Mouse (Mus musculus) C2C12 (cell line): Measurements from ENCODE around the gene Itga8. TPM values are rescaled to one million over a fixed set of nuclear protein-coding genes. Genes with fewer than 3 reads are reported as not detected.

ENCODE experiments used
- H3K27me3 ChIP-seq: one replicate; pipeline ENCODE4 v1.6.1; 2011; ENCODE audit not compliant: control insufficient read depth, insufficient read depth, insufficient read length
- H3K36me3 ChIP-seq: one replicate; pipeline ENCODE4 v1.6.1; 2011; ENCODE audit not compliant: control insufficient read depth, insufficient read depth
- H3K4me3 ChIP-seq: one replicate; pipeline ENCODE4 v1.5.1; 2011; ENCODE audit warnings: mild to moderate bottlenecking, control low read depth; ENCODE audit not compliant: poor library complexity, insufficient read depth, severe bottlenecking
- H3K79me2 ChIP-seq: one replicate; pipeline ENCODE4 v1.6.1; 2011; ENCODE audit not compliant: control insufficient read depth, insufficient read depth
- H3K79me3 ChIP-seq: one replicate; pipeline ENCODE4 v1.6.1; 2011; ENCODE audit warnings: low read depth, control low read depth
- H3ac ChIP-seq: one replicate; pipeline ENCODE3; 2011; ENCODE audit warnings: low read depth; ENCODE audit not compliant: control insufficient read depth, insufficient read length
- CEBPB ChIP-seq: IDR thresholded peaks from one replicate; pipeline ENCODE4 v1.6.1; 2011; ENCODE audit warnings: low read depth, mild to moderate bottlenecking, control low read depth, moderate library complexity
- CTCF ChIP-seq: IDR thresholded peaks from one replicate; pipeline ENCODE4 v1.5.1; 2011; ENCODE audit not compliant: control insufficient read depth, insufficient read depth, insufficient read length
- FOSL1 ChIP-seq: IDR thresholded peaks from one replicate; pipeline ENCODE4 v1.8.0; 2011; ENCODE audit warnings: mild to moderate bottlenecking, low read length; ENCODE audit not compliant: poor library complexity, insufficient read depth, severe bottlenecking
- MAX ChIP-seq: IDR thresholded peaks from one replicate; pipeline ENCODE4 v1.6.1; 2011; ENCODE audit warnings: mild to moderate bottlenecking, control low read depth
- MYOD1 ChIP-seq: IDR thresholded peaks from one replicate; pipeline ENCODE4 v1.6.1; 2011; ENCODE audit warnings: low read depth; ENCODE audit not compliant: control insufficient read depth, insufficient read length
- MYOG ChIP-seq: IDR thresholded peaks from one replicate; pipeline ENCODE4 v1.6.1; 2011; ENCODE audit not compliant: control insufficient read depth, insufficient read length; ENCODE audit errors: extremely low read depth
- USF1 ChIP-seq: IDR thresholded peaks from one replicate; pipeline ENCODE4 v1.6.1; 2011; ENCODE audit warnings: low read depth, mild to moderate bottlenecking, control low read depth, moderate library complexity
- polyA plus RNA-seq: library from polyadenylated mRNA; unstranded; fragments of >200 nt; fragmentation: generic; extraction: Trizol; gene quantifications from one replicate; pipeline ENCODE4 v1.2.1, GENCODE M21; 2012; ENCODE audit warnings: missing spikeins

Gene Itga8
- polyA plus RNA-seq, 1 experiment: not detected

DNA sequence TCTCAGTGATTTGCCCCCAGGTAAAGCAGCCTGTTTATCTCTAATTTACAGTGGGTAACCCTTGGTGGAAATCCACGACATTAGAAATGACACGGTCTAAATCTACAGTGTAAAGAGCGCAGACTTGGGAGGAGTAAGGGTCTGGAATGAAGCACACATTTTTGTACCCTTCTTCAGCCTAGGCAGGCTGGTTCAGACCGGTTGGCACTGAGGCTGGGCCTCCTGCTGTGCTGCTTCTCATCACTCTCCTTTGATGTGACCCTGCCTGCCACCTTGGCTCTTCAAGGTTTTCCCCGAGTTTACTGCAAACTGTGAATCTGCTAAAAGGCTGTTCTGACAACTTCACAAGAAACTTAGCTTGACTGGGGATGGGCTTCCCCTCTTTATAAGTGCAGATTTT, 95.8 kb downstream of the Itga8 start:
- Histone ChIP-seq H3K36me3 (no peaks in the 10 kb centered on the region), H3K79me2 (no peaks in the 10 kb centered on the region), H3K27me3 (no peaks in the 10 kb centered on the region), H3K79me3 (no peaks in the 10 kb centered on the region), H3K4me3 (no peak overlapping the region), H3ac (no peak overlapping the region)
- TF ChIP-seq USF1: no peak
- no peak for TF ChIP-seq FOSL1
- no peak for TF ChIP-seq CEBPB
- TF ChIP-seq MYOD1: no peak
- no peak for TF ChIP-seq MAX
- TF ChIP-seq MYOG: no peak

DNA sequence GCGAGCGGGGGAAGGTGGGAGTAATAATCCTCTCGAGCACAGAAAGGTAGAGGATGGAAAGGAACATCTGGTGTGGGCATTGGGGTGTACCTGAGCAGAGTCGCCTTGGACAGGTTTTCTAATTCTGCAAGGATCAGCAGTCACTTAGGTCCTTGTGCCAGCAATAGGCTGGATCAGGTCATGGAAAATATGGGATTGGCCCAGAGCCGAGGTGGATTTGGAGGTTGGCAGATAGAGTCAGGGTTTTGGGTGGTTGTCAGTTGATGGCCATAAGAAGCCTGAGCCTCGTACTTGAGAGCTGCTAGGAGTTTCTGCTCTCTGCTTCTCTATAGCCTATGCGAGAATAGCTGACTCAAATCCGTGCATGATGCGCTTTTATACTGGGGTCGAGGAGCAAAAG, 98.5 kb downstream of the Itga8 start:
- no peak for TF ChIP-seq MYOD1
- TF ChIP-seq USF1: no peak
- TF ChIP-seq CEBPB: no peak
- no peak for TF ChIP-seq CTCF
- TF ChIP-seq MAX: no peak
- no peak for TF ChIP-seq FOSL1
- no peak for TF ChIP-seq MYOG
- Histone ChIP-seq H3K36me3 (no peaks in the 10 kb centered on the region), H3K79me2 (no peaks in the 10 kb centered on the region), H3K4me3 (no peak overlapping the region), H3K79me3 (no peaks in the 10 kb centered on the region), H3K27me3 (no peaks in the 10 kb centered on the region), H3ac (no peak overlapping the region)

DNA sequence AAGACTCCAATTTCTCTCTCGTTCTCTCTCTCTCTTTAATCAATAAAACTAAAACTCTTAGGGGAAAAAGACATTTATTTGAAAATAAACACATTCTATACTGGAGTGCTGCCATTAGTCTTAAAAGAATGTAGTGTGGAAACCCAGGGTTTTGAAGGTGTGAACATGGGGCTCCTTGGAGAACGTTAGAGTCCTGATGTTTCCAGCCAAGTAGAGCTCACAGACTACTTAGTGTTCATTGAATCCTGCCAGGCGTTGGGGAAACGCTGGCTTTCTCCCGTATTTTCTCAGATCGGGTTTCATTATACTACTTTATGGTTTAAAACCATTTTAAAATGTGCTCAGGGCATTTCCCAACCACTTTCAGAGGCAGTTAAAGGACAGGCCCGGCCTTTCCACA, 103.0 kb downstream of the Itga8 start:
- H3K79me3 ChIP-seq: no peaks in the 10 kb centered on the region
- TF ChIP-seq MYOG: no peak
- H3K4me3 ChIP-seq: no peak overlapping the region
- H3K36me3 ChIP-seq: no peaks in the 10 kb centered on the region
- no peaks in the 10 kb centered on the region for H3K27me3 ChIP-seq
- H3ac ChIP-seq: no peak overlapping the region
- no peaks in the 10 kb centered on the region for H3K79me2 ChIP-seq

DNA sequence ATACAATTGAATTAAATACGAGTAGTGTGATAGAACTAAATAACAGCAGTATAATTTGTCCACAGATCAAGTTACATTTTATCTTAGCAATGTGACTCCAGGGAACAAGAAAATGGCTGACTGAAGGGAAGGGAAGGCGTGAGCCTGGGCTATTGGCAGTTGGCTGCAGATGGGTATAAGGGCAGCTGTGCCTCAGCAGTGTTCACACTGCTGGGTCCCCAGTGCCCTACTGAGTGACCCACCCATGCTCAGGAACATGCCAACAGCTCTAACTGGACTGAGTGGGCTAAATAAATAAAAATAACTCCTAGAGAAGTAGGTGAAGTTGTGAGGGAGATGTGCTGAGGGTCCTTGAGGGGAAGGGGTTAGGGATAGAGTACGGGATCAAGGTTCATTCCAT, 103.5 kb downstream of the Itga8 start:
- no peak overlapping the region for H3ac ChIP-seq
- TF ChIP-seq CTCF (no peak), MYOD1 (no peak), MYOG (no peak), FOSL1 (no peak), USF1 (no peak), MAX (no peak)
- H3K79me3 ChIP-seq: no peaks in the 10 kb centered on the region
- H3K79me2 ChIP-seq: no peaks in the 10 kb centered on the region
- no peaks in the 10 kb centered on the region for H3K36me3 ChIP-seq
- no peaks in the 10 kb centered on the region for H3K27me3 ChIP-seq
- H3K4me3 ChIP-seq: no peak overlapping the region

DNA sequence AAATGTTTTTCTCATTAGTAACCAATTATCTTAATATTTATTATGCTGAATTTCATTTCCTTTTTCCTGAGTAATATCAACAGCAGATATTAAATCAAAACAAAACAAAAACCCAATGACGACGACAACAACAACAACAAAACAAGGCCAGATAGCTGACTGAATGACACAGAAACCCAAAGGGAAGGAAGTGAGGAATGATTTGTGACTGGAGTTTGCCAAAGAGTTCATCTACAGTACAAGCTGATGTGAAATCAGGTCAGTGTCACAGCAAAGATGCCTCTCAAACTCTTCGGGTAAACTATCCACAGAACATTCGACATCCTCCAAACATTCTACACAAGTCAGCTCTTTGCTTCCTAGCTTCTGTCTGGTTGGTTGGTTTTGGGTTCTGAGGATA, 104.0 kb downstream of the Itga8 start:
- no peak for TF ChIP-seq FOSL1
- no peak for TF ChIP-seq CTCF
- TF ChIP-seq MYOG: no peak
- TF ChIP-seq USF1: no peak
- TF ChIP-seq MAX: no peak
- no peak for TF ChIP-seq MYOD1
- no peak for TF ChIP-seq CEBPB
- no peaks in the 10 kb centered on the region for H3K27me3 ChIP-seq
- H3K36me3 ChIP-seq: no peaks in the 10 kb centered on the region
- H3K79me2 ChIP-seq: no peaks in the 10 kb centered on the region
- H3K4me3 ChIP-seq: no peak overlapping the region
- no peaks in the 10 kb centered on the region for H3K79me3 ChIP-seq
- no peak overlapping the region for H3ac ChIP-seq

DNA sequence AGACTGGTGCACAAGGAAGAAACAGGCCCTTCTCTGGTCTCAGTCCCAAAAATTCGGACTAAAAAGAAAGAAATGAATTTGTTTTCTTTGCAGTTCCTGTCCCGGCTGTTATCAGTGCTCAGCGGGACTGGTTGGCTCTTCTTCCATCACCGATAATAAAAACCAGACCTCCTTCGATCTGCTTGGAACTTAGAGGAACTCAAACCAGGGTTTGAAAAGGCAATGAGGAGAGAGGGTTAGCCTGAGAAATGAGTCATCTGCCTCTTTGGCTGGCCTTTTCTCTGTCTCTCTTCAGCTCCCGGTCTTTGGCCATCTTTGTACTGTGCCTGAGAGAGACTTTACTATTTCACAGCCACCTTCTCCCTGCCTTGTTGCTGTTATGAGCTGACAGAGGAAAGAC, 112.7 kb downstream of the Itga8 start:
- TF ChIP-seq MYOG (no peak), MAX (no peak), CEBPB (no peak), FOSL1 (no peak), CTCF (no peak), MYOD1 (no peak), USF1 (no peak)
- H3K79me2 ChIP-seq: no peaks in the 10 kb centered on the region
- no peaks in the 10 kb centered on the region for H3K79me3 ChIP-seq
- no peak overlapping the region for H3K4me3 ChIP-seq
- no peaks in the 10 kb centered on the region for H3K27me3 ChIP-seq
- H3ac ChIP-seq: no peak overlapping the region
- H3K36me3 ChIP-seq: no peaks in the 10 kb centered on the region

DNA sequence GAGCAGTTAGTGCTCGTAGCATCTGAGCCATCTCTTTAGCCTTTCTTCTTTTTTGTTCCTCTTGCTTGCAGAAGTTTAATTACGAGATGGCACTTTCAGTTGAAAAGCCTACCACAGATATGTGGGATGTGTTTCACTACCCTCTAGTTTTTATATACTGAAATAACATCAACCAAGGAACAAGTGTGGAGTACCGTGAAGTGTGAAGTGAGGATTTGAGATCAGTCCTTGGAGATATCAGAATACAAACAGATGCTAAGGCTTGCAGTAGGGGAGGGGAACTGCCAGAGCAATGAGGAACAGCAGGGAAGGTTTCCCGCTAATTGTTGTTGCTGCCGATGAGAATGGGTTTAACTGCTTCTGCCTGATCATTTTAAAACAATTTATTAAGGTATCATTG, 114.1 kb downstream of the Itga8 start:
- Histone ChIP-seq H3K27me3 (no peaks in the 10 kb centered on the region), H3K79me2 (no peaks in the 10 kb centered on the region), H3K36me3 (no peaks in the 10 kb centered on the region), H3K4me3 (no peak overlapping the region), H3K79me3 (no peaks in the 10 kb centered on the region), H3ac (no peak overlapping the region)
- TF ChIP-seq MYOD1: no peak
- TF ChIP-seq USF1: no peak
- TF ChIP-seq CEBPB: no peak
- no peak for TF ChIP-seq MYOG
- TF ChIP-seq MAX: no peak
- no peak for TF ChIP-seq CTCF
- no peak for TF ChIP-seq FOSL1
